Comparison of ENCODE assay signal across 16 mouse cellular contexts in genomic region chr12:41774623-41775323, GRCm38 (mm10).
DNase-seq lines count a peak whose midpoint lies in the region; ATAC-seq lines count a peak whose summit lies in the region.
"Had no signal": no experiment of that assay in that cellular context is flagged by ENCODE, and none has a peak within 500 bp of the region (broad histone marks: within the 10 kb centered on the region; RNA-seq: fewer than 3 reads in every experiment).

No protein-coding gene starts in this region.

- H3K9me3 ChIP-seq in forebrain, embryonic 13.5 days (replicated peaks) = no peaks in the 10 kb centered on the region
- H3K9me3 ChIP-seq in forebrain, embryonic 10.5 days = no peaks in the 10 kb centered on the region
- H3K9me3 ChIP-seq in midbrain, embryonic 12.5 days = no peaks in the 10 kb centered on the region
- H3K9me3 ChIP-seq in midbrain, embryonic 11.5 days (ENCODE audit: control insufficient read depth, low read length) = no peaks in the 10 kb centered on the region
- H3K9me3 ChIP-seq: liver, embryonic 15.5 days; stomach, embryonic 15.5 days had no signal

- no peak for DNase-seq in forebrain, embryonic 10.5 days (ENCODE audit: extremely low spot score, low spot score)
- no peak for DNase-seq in midbrain, embryonic 11.5 days (ENCODE audit: low spot score, missing footprints)
- peak; percentile 80 for DNase-seq in cerebellum, postnatal 36 days
- DNase-seq in retina, postnatal 1 day = no peak
- no peak for DNase-seq in kidney, postnatal 25 days
- DNase-seq: heart, adult 18-20 months; heart, postnatal 10 days; kidney, adult 11 months; lung, postnatal 36 days; thymus, postnatal 25 days had no signal

- no peak overlapping the region for H3K4me2 ChIP-seq in forebrain, embryonic 13.5 days
- no peak overlapping the region for H3K4me2 ChIP-seq in midbrain, embryonic 12.5 days (replicated peaks)
- no peak overlapping the region for H3K4me2 ChIP-seq in midbrain, embryonic 11.5 days
- H3K4me2 ChIP-seq: liver, embryonic 15.5 days; stomach, embryonic 15.5 days had no signal

- WGBS in forebrain, embryonic 13.5 days = 80% methylated on average over 5 of the region's 5 CpGs
- 89% methylated on average over 5 of the region's 5 CpGs for WGBS in forebrain, embryonic 10.5 days
- WGBS in midbrain, embryonic 12.5 days = 80% methylated on average over 5 of the region's 5 CpGs
- 85% methylated on average over 5 of the region's 5 CpGs for WGBS in midbrain, embryonic 11.5 days

- no peaks in the 10 kb centered on the region for H3K27me3 ChIP-seq in forebrain, embryonic 13.5 days
- no peaks in the 10 kb centered on the region for H3K27me3 ChIP-seq in forebrain, embryonic 10.5 days (ENCODE audit: poor library complexity, severe bottlenecking)
- no peaks in the 10 kb centered on the region for H3K27me3 ChIP-seq in midbrain, embryonic 12.5 days
- H3K27me3 ChIP-seq in midbrain, embryonic 11.5 days (ENCODE audit: control insufficient read depth, insufficient read depth, low read length) = no peaks in the 10 kb centered on the region
- H3K27me3 ChIP-seq: liver, embryonic 15.5 days; stomach, embryonic 15.5 days had no signal

- H3K36me3 ChIP-seq in forebrain, embryonic 13.5 days (ENCODE audit: poor library complexity, severe bottlenecking) = no peaks in the 10 kb centered on the region
- H3K36me3 ChIP-seq in forebrain, embryonic 10.5 days (replicated peaks) = no peaks in the 10 kb centered on the region
- H3K36me3 ChIP-seq in midbrain, embryonic 12.5 days = no peaks in the 10 kb centered on the region
- no peaks in the 10 kb centered on the region for H3K36me3 ChIP-seq in midbrain, embryonic 11.5 days (ENCODE audit: control insufficient read depth, insufficient read depth, low read length)
- H3K36me3 ChIP-seq: liver, embryonic 15.5 days; stomach, embryonic 15.5 days had no signal

- H3K27ac ChIP-seq in forebrain, embryonic 13.5 days = no peak overlapping the region
- H3K27ac ChIP-seq in forebrain, embryonic 10.5 days = no peak overlapping the region
- H3K27ac ChIP-seq in midbrain, embryonic 12.5 days (replicated peaks) = no peak overlapping the region
- H3K27ac ChIP-seq in midbrain, embryonic 11.5 days (ENCODE audit: low read depth, low read length) = no peak overlapping the region
- H3K27ac ChIP-seq: layer of hippocampus, adult 2 months; liver, embryonic 15.5 days; stomach, embryonic 15.5 days had no signal

- no peaks in the 10 kb centered on the region for H3K4me1 ChIP-seq in forebrain, embryonic 13.5 days
- H3K4me1 ChIP-seq in forebrain, embryonic 10.5 days = peaks cover 2% of the 10 kb centered on the region; the same call in 1 of the 2 replicates
- H3K4me1 ChIP-seq in midbrain, embryonic 12.5 days = no peaks in the 10 kb centered on the region
- H3K4me1 ChIP-seq in midbrain, embryonic 11.5 days (ENCODE audit: control insufficient read depth, insufficient read depth, low read length) = no peaks in the 10 kb centered on the region
- H3K4me1 ChIP-seq: liver, embryonic 15.5 days; stomach, embryonic 15.5 days had no signal

- peak; percentile 81 for ATAC-seq in forebrain, embryonic 13.5 days
- peak; percentile 63 for ATAC-seq in midbrain, embryonic 12.5 days (ENCODE audit: low FRiP score, low read depth)
- ATAC-seq in midbrain, embryonic 11.5 days (ENCODE audit: low FRiP score) = no peak
- peak; percentile 99 for ATAC-seq in cerebellum, adult (ENCODE audit: insufficient number of reproducible peaks, low FRiP score, low TSS enrichment)

- no peak overlapping the region for H3K9ac ChIP-seq in forebrain, embryonic 13.5 days
- H3K9ac ChIP-seq in midbrain, embryonic 12.5 days (replicated peaks) = no peak overlapping the region
- H3K9ac ChIP-seq in midbrain, embryonic 11.5 days (ENCODE audit: low read length) = no peak overlapping the region
- H3K9ac ChIP-seq: liver, embryonic 15.5 days; stomach, embryonic 15.5 days had no signal

- H3K4me3 ChIP-seq in forebrain, embryonic 13.5 days = no peak overlapping the region
- no peak overlapping the region for H3K4me3 ChIP-seq in forebrain, embryonic 10.5 days
- H3K4me3 ChIP-seq in midbrain, embryonic 12.5 days = no peak overlapping the region
- H3K4me3 ChIP-seq in midbrain, embryonic 11.5 days (ENCODE audit: low read depth, low read length) = no peak overlapping the region
- H3K4me3 ChIP-seq: layer of hippocampus, adult 2 months; liver, embryonic 15.5 days; stomach, embryonic 15.5 days had no signal

Comparison
In these comparisons a context has a peak if more than half of its experiments do, and no peak if none do; other contexts are left out.
1. DNase-seq: peak in cerebellum, postnatal 36 days (2 of 2); none in forebrain, embryonic 10.5 days (single experiment), midbrain, embryonic 11.5 days (single experiment), retina, postnatal 1 day (single experiment) and kidney, postnatal 25 days (0 of 2).